Mouse (Mus musculus): ENCODE data around the gene 1600015I10Rik.

1600015I10Rik gene

DNA sequence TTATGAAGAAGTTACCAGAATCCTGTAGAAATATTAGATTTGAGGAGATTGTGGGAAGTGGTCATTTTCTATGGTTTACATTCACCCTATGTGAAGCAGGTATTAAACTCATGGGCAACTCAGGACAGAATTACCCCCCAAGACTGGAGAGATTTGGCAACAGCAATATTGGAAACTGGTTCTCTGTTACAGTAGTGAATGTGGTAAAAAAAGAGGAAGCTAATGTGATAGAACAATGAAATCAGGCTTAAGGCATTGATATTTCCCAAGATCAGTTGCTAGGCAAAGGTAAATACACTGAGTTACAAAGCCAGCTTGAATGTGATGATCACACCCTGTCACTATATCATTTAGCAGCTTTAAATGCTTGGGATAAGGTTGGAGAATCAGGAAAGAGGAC, 38.2 kb downstream of the 1600015I10Rik start:
- DNase-seq (ENCODE audit: low spot score in 2 of 2): no peak

GRCm38 (mm10) chr6:48974663-48975062, 45.0 kb downstream of the 1600015I10Rik start, which contains the start of gene Doxl2:
Gene Doxl2, plus strand, starts transcription at chr6:48974963.
- DNase-seq (ENCODE audit: low spot score in 2 of 2): no peak

DNA sequence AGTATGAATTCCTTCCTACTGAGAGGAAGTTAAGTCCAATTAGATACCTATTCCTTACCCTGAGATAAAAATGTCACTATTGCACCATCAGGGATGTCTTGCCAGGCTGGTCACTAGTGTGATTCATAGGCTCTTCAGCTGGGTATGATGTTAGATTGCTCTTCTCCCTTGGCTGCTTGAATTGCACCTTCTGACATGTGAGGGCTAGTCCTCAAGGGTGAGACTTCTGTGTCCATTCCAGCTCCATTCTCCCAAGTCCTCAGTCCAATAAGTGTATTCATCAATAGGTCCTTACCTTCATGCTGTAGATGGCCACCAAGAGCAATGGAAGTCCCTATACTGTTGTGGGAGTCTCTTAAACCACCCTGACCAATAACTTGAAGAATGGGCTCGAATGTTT, 49.9 kb downstream of the 1600015I10Rik start:
- DNase-seq (ENCODE audit: low spot score in 2 of 2): no peak

- no peak for DNase-seq (ENCODE audit: low spot score in 2 of 2)
Observed at GRCm38 (mm10) chr6:48982305-48982704, 52.6 kb downstream of the 1600015I10Rik start.
